Mouse (Mus musculus) MN1 (cell line): ENCODE data around the gene Fam228b.
"Not testable (repeated sequence)": the region's sequence is repeated elsewhere in the genome, so short reads cannot be mapped to it uniquely, and the experiment has no call there.

ENCODE experiments used
- DNase-seq: peaks from one replicate; pipeline ENCODE4 v3.0.0-alpha.2; 2016; ENCODE audit warnings: low spot score

The Fam228b gene

GRCm38 (mm10) chr12:4768492-4769332 is at the start of gene Fam228b, which contains the start of gene Pfn4:
Fam228b (minus strand) TSS chr12:4769267.
Pfn4 (plus strand) TSS chr12:4769022.
- DNase-seq: peak; percentile 98

GRCm38 (mm10) chr12:4817361-4818101 is 48.5 kb upstream of the Fam228b start, which contains the start of gene Sf3b6:
Sf3b6 (plus strand) TSS chr12:4817544.
- DNase-seq: peak; percentile 98

- DNase-seq: peak; percentile 25
Observed at GRCm38 (mm10) chr12:4816680-4817360, 47.8 kb upstream of the Fam228b start.

GRCm38 (mm10) chr12:4813636-4814035 is 44.6 kb upstream of the Fam228b start:
- DNase-seq: no peak

GRCm38 (mm10) chr12:4811705-4812104 is 42.6 kb upstream of the Fam228b start:
- no peak for DNase-seq

- no peak for DNase-seq
Observed at GRCm38 (mm10) chr12:4811036-4811435, 42.0 kb upstream of the Fam228b start.

GRCm38 (mm10) chr12:4797471-4797870 is 28.4 kb upstream of the Fam228b start:
- DNase-seq: not testable (repeated sequence)

GRCm38 (mm10) chr12:4793718-4794117 is 24.7 kb upstream of the Fam228b start:
- peak; percentile 60 for DNase-seq

GRCm38 (mm10) chr12:4788128-4788527 is 19.1 kb upstream of the Fam228b start:
- DNase-seq: not testable (repeated sequence)

- no peak for DNase-seq
Observed at GRCm38 (mm10) chr12:4784466-4784865, 15.4 kb upstream of the Fam228b start.

- no peak for DNase-seq
Observed at GRCm38 (mm10) chr12:4783598-4783997, 14.5 kb upstream of the Fam228b start.

GRCm38 (mm10) chr12:4781725-4782404 is 12.8 kb upstream of the Fam228b start:
- not testable (repeated sequence) for DNase-seq

- no peak for DNase-seq
Observed at GRCm38 (mm10) chr12:4781270-4781669, 12.2 kb upstream of the Fam228b start.

- no peak for DNase-seq
Observed at GRCm38 (mm10) chr12:4780245-4780644, 11.2 kb upstream of the Fam228b start.

- peak; percentile 49 for DNase-seq
Observed at GRCm38 (mm10) chr12:4777734-4778133, 8.7 kb upstream of the Fam228b start.

- DNase-seq: no peak
Observed at GRCm38 (mm10) chr12:4775588-4775949, 6.5 kb upstream of the Fam228b start.

GRCm38 (mm10) chr12:4774895-4775587 is 6.0 kb upstream of the Fam228b start:
- DNase-seq: no peak

GRCm38 (mm10) chr12:4769333-4769723 is 261 bp upstream of the Fam228b start:
- DNase-seq: no peak

- no peak for DNase-seq
Observed at GRCm38 (mm10) chr12:4757060-4757459, 12.0 kb downstream of the Fam228b start.

GRCm38 (mm10) chr12:4754451-4754850 is 14.6 kb downstream of the Fam228b start:
- not testable (repeated sequence) for DNase-seq

GRCm38 (mm10) chr12:4744486-4744885 is 24.6 kb downstream of the Fam228b start:
- no peak for DNase-seq
